Mouse (Mus musculus): ENCODE results near the gene Ccnt2. TPM values are rescaled to one million over a fixed set of nuclear protein-coding genes. Genes with fewer than 3 reads are reported as not detected.
A peak's percentile ranks its signal among the peaks of the same experiment; 100 is the strongest.

Gene Ccnt2
- polyA plus RNA-seq, 1 experiment from 2014 or later = 34.1 TPM

DNA sequence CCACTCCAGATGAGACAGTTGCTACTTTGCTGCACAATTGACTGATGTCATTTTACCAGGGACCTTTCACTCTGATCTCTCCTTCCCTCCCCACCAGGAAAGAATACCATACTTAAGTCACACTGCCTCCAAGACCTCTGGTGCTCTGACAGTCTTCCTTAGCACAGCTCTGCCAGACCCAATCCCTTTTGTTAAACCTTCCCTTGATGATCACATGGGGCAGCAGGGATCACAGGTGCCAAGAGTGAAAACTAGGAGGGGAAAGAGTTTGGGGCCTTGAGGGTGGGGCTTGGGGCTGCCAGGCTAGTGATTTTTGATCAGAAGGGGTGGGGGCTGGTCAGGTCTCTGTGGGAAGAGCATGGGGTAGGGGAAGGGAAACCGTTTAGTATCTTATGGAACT lies 22.8 kb downstream of the Ccnt2 start:
- DNase-seq (ENCODE audit: low spot score) = no peak
- H3K9ac ChIP-seq (ENCODE audit: low read depth, low read length) = no peak overlapping the region
- H3K9me3 ChIP-seq (replicated peaks; ENCODE audit: low read length) = no peaks in the 10 kb centered on the region
- no peaks in the 10 kb centered on the region for H3K27me3 ChIP-seq (ENCODE audit: insufficient read depth, low read length)
- no peak for ATAC-seq (replicated peaks; ENCODE audit: low FRiP score, low read depth)
- TF ChIP-seq CTCF (IDR thresholded peaks at IDR 0.05; ENCODE audit: low read depth) = no peak
- no peaks in the 10 kb centered on the region for H3K4me1 ChIP-seq (replicated peaks; ENCODE audit: insufficient read depth, low read length)
- 0 out of 2 replicates have a peak, but pooled peaks cover 7% of the 10 kb centered on the region for H3K36me3 ChIP-seq (ENCODE audit: insufficient read depth, low read length)
- WGBS = 71% methylated on average over 1 of the region's 1 CpGs
- H3K4me3 ChIP-seq (replicated peaks; ENCODE audit: low read depth, low read length) = no peak overlapping the region
- H3K27ac ChIP-seq = no peak overlapping the region
- no peak overlapping the region for H3K4me2 ChIP-seq (ENCODE audit: low read length)

DNA sequence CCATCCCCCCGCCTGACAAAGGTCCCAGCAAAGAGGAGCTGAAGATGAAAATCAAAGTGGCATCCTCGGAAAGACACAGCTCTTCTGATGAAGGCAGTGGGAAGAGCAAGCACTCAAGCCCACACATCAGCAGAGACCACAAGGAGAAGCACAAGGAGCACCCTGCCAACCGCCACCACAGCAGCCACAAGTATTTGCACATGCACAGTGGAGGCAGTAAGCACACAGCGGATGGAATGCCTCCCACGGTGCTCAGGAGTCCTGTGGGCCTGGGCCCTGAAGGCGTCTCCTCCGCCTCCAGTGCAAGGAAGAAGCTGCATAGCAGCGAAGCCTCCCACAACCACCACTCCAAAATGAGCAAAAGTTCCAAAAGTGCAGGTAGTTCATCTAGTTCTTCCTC lies 29.0 kb downstream of the Ccnt2 start:
- no peak overlapping the region for H3K4me2 ChIP-seq (ENCODE audit: low read length)

DNA sequence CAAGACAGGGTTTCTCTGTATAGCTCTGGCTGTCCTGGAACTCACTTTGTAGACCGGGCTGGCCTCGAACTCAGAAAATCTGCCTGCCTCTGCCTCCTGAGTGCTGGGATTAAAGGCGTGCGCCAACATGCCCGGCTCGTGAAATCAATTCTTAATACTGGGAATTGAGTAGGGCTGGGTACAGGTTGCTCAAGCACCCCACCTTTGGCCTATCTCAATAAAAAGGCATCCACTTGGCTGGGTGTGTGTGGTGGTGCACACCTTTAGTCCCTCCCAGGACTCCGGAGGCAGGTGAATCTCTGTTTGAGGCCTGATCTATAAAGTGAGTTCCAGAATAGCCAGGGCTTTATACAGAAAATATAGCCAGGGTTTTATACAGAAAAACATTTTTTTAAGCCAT lies 34.7 kb downstream of the Ccnt2 start:
- H3K4me1 ChIP-seq (replicated peaks; ENCODE audit: insufficient read depth, low read length) = no peaks in the 10 kb centered on the region
- ATAC-seq (replicated peaks; ENCODE audit: low FRiP score, low read depth) (no peak), DNase-seq (ENCODE audit: low spot score) (no peak)
- 98% methylated on average over 7 of the region's 7 CpGs for WGBS
- TF ChIP-seq CTCF (IDR thresholded peaks at IDR 0.05; ENCODE audit: low read depth) = no peak
- peaks cover 14% of the 10 kb centered on the region; the same call in 1 of the 2 replicates for H3K36me3 ChIP-seq (ENCODE audit: insufficient read depth, low read length)
- H3K4me3 ChIP-seq (replicated peaks; ENCODE audit: low read depth, low read length) = no peak overlapping the region
- no peaks in the 10 kb centered on the region for H3K27me3 ChIP-seq (ENCODE audit: insufficient read depth, low read length)
- H3K9ac ChIP-seq (ENCODE audit: low read depth, low read length) = no peak overlapping the region
- H3K9me3 ChIP-seq (replicated peaks; ENCODE audit: low read length) = no peaks in the 10 kb centered on the region
- no peak overlapping the region for H3K27ac ChIP-seq
- no peak overlapping the region for H3K4me2 ChIP-seq (ENCODE audit: low read length)

More for the DNA sequence above, 29.0 kb downstream of the Ccnt2 start:
- no peak for DNase-seq (ENCODE audit: low spot score)
- no peaks in the 10 kb centered on the region for H3K4me1 ChIP-seq (replicated peaks; ENCODE audit: insufficient read depth, low read length)
- no peak for ATAC-seq (replicated peaks; ENCODE audit: low FRiP score, low read depth)
- H3K36me3 ChIP-seq (ENCODE audit: insufficient read depth, low read length) = peaks cover 33% of the 10 kb centered on the region
- H3K9me3 ChIP-seq (replicated peaks; ENCODE audit: low read length) = no peaks in the 10 kb centered on the region
- TF ChIP-seq CTCF (IDR thresholded peaks at IDR 0.05; ENCODE audit: low read depth) = no peak
- H3K27me3 ChIP-seq (ENCODE audit: insufficient read depth, low read length) = no peaks in the 10 kb centered on the region
- no peak overlapping the region for H3K27ac ChIP-seq
- WGBS = 95% methylated on average over 8 of the region's 8 CpGs
- no peak overlapping the region for H3K9ac ChIP-seq (ENCODE audit: low read depth, low read length)
- no peak overlapping the region for H3K4me3 ChIP-seq (replicated peaks; ENCODE audit: low read depth, low read length)

DNA sequence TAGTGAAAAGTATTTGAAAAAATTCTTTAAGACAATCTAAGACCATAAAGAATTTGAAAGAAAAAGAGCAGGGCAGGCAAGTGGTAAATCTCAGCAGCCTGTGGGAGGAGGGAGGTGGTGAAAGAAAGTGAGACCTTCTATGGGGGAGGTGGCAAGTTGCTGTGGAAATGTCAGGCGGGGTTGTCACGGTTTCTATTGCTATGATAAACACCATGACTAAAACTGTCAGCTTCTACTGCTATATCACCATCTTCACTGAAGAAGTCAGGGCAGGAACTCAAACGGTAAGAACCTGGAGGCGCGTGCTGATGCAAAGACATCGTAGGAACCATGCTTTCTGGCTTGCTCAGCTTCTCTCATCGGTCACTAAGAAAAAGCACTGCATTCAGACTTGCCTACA lies 39.0 kb downstream of the Ccnt2 start:
- no peak overlapping the region for H3K4me3 ChIP-seq (replicated peaks; ENCODE audit: low read depth, low read length)
- no peak overlapping the region for H3K9ac ChIP-seq (ENCODE audit: low read depth, low read length)
- H3K4me2 ChIP-seq (ENCODE audit: low read length) = peak overlapping the region; percentile 18; the same call in 1 of the 2 replicates
- H3K36me3 ChIP-seq (ENCODE audit: insufficient read depth, low read length) = no peaks in the 10 kb centered on the region
- no peaks in the 10 kb centered on the region for H3K27me3 ChIP-seq (ENCODE audit: insufficient read depth, low read length)
- TF ChIP-seq CTCF (IDR thresholded peaks at IDR 0.05; ENCODE audit: low read depth) = no peak
- H3K4me1 ChIP-seq (replicated peaks; ENCODE audit: insufficient read depth, low read length) = no peaks in the 10 kb centered on the region
- H3K9me3 ChIP-seq (replicated peaks; ENCODE audit: low read length) = no peaks in the 10 kb centered on the region
- 25% methylated on average over 7 of the region's 7 CpGs for WGBS
- no peak overlapping the region for H3K27ac ChIP-seq
- ATAC-seq (replicated peaks; ENCODE audit: low FRiP score, low read depth) (no peak), DNase-seq (ENCODE audit: low spot score) (peak; percentile 40)

DNA sequence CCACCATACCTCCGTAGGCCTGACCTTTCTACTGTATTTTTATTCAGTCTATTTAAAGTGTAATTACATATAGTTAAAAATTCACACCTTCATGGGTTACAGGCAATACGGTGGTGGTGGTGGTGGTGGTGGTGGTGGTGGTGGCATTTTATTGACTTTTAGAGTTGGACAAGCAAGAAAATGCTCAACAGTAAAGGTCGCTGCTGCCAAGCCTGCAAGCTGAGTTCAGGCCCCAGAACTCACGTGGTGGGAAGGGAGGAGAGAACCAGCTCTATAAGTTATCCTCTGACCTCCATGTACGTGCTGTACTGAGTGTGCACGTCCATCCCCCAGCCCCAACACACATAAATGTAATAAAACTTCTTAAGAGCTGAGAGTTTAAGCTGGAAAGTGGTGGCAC lies 42.4 kb downstream of the Ccnt2 start:
- no peak for DNase-seq (ENCODE audit: low spot score)
- 85% methylated on average over 6 of the region's 6 CpGs for WGBS
- Histone ChIP-seq H3K9me3 (replicated peaks; ENCODE audit: low read length) (no peaks in the 10 kb centered on the region), H3K4me1 (replicated peaks; ENCODE audit: insufficient read depth, low read length) (no peaks in the 10 kb centered on the region), H3K36me3 (ENCODE audit: insufficient read depth, low read length) (no peaks in the 10 kb centered on the region), H3K4me3 (replicated peaks; ENCODE audit: low read depth, low read length) (no peak overlapping the region), H3K27ac (no peak overlapping the region), H3K4me2 (ENCODE audit: low read length) (no peak overlapping the region), H3K27me3 (ENCODE audit: insufficient read depth, low read length) (no peaks in the 10 kb centered on the region), H3K9ac (ENCODE audit: low read depth, low read length) (no peak overlapping the region)
- ATAC-seq (replicated peaks; ENCODE audit: low FRiP score, low read depth) = no peak
- TF ChIP-seq CTCF (IDR thresholded peaks at IDR 0.05; ENCODE audit: low read depth) = no peak

DNA sequence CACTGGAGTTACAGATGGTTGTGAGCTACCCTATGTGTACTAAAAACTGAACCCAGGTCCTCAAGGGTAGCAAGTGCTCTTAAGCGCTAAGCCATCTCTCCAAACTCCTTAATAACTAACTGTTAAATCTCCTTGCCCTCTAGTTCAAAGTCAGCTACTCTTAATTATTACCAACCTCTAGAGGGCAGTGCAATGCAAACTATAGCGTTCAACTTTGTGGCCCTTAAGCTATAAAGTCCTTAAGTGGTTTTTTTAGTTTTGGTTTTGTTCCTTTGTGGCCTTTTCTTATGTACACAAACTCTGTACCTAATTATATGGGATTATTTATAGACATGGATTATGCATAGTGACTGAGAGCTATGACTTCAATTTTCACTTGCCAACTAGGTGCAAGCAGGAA lies 53.4 kb downstream of the Ccnt2 start:
- Histone ChIP-seq H3K9me3 (replicated peaks; ENCODE audit: low read length) (no peaks in the 10 kb centered on the region), H3K4me1 (replicated peaks; ENCODE audit: insufficient read depth, low read length) (no peaks in the 10 kb centered on the region), H3K4me3 (replicated peaks; ENCODE audit: low read depth, low read length) (no peak overlapping the region), H3K9ac (ENCODE audit: low read depth, low read length) (no peak overlapping the region), H3K4me2 (ENCODE audit: low read length) (no peak overlapping the region), H3K27me3 (ENCODE audit: insufficient read depth, low read length) (no peaks in the 10 kb centered on the region), H3K36me3 (ENCODE audit: insufficient read depth, low read length) (no peaks in the 10 kb centered on the region), H3K27ac (no peak overlapping the region)
- peak; percentile 82 for TF ChIP-seq CTCF (IDR thresholded peaks at IDR 0.05; ENCODE audit: low read depth)
- WGBS = 17% methylated on average over 2 of the region's 2 CpGs
- ATAC-seq (replicated peaks; ENCODE audit: low FRiP score, low read depth) (no peak), DNase-seq (ENCODE audit: low spot score) (peak; percentile 88)

DNA sequence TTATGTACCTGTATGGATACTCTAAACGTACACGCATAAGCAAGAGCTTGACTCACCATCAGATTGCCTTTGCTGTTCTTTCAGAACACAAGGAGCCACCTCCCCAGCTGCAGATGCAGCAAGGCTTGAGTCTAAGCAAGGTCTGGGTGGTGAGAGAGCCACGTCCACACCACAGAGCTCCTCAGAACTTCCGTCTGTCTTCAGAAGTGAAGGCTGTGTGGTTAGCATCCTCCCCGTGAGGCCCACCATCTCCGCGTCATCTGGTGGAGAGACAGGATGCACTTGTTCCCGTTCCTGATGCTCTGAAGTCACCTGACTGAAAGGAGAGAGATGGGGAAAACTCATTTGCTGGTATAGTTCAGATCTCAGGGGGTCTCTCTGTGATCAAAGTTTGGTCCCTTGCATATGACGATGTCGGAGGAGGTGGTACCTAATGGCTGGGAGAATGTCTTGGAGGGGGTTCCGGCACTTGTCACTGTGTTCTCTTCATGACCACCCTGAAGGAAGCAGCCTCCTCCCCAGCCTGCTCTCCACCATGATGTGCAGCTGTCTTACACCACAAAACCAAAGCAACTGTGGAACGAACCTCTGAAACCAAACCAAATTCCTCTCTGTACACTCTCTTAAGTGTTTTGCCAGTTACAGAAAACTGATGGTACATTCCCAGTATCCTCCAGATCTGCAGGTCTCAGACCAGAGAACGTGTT lies 56.4 kb downstream of the Ccnt2 start:
- Histone ChIP-seq H3K4me1 (replicated peaks; ENCODE audit: insufficient read depth, low read length) (no peaks in the 10 kb centered on the region), H3K27me3 (ENCODE audit: insufficient read depth, low read length) (no peaks in the 10 kb centered on the region), H3K4me2 (ENCODE audit: low read length) (no peak overlapping the region), H3K36me3 (ENCODE audit: insufficient read depth, low read length) (no peaks in the 10 kb centered on the region), H3K9ac (ENCODE audit: low read depth, low read length) (no peak overlapping the region), H3K4me3 (replicated peaks; ENCODE audit: low read depth, low read length) (no peak overlapping the region), H3K27ac (no peak overlapping the region), H3K9me3 (replicated peaks; ENCODE audit: low read length) (no peaks in the 10 kb centered on the region)
- WGBS = 83% methylated on average over 13 of the region's 13 CpGs
- DNase-seq (ENCODE audit: low spot score) = no peak
- ATAC-seq (replicated peaks; ENCODE audit: low FRiP score, low read depth) = no peak
- no peak for TF ChIP-seq CTCF (IDR thresholded peaks at IDR 0.05; ENCODE audit: low read depth)
